Mouse (Mus musculus) gastrocnemius, postnatal 36 days (tissue): ENCODE results near the gene Alms1. TPM values are rescaled to one million over a fixed set of nuclear protein-coding genes. Genes with fewer than 3 reads are reported as not detected.
"Not testable (repeated sequence)": the region's sequence is repeated elsewhere in the genome, so short reads cannot be mapped to it uniquely, and the experiment has no call there.

ENCODE experiments used
- DNase-seq, 2 experiments: peaks; one replicate each; pipeline ENCODE4 v3.0.0; 2022
- intact Hi-C: fragments of 180-260 bp; cut with DNase I; formaldehyde crosslinking; loops from one replicate; pipeline ENCODE4 v1.15.1; 2025
- microRNA-seq, 2 experiments: library from miRNA; unstranded; fragments of <30 nt; microRNA quantifications; one replicate each; pipeline ENCODE4 v1.2.0; 2021
- total RNA-seq, 2 experiments: library from RNA; stranded (reverse); gene quantifications; 2 replicates each; pipeline ENCODE4 v1.2.3; 2021

Gene Alms1
- total RNA-seq, 2 experiments from 2014 or later, result 0.69 to 0.82 TPM

DNA sequence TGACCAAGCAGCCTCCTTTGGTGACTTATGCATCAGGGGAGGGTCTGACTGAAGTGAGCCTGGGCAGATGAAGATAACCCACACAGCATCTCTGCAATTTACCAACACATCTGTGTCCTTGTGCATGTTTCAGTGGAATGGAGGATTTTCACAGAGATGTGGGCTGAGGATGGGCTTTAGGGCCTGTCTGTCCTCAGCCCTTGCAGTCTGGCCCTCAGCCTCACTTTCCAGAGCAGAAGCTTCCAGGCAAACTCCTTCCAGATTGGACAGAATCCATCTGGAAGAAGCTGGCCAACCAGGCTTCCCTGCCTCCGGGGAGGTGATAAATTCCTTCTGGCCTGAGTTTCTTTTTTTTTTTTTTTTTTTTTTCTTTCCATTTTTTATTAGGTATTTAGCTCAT lies 122.3 kb downstream of the Alms1 start:
- intact Hi-C loops, DNase-seq: not testable (repeated sequence)

DNA sequence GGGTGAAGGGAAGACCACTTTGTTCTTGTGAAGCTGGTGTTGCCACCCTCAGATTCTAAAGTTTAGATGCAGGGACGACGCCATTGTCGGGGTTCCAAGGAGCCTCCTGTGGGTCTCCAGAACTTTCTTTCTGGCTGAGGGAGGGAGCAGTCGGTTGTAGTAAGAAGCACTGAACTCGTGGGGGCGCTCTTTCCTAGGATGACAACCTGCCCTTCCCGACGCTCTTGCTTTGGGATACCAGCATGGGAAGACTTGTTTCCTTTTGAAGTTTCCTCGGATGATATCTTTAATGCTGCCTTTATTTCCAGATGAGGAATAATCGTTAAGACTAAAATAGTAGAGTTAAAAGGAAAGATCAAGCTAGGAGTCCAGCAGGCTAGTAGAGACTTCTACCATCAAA lies 125.8 kb downstream of the Alms1 start, which contains the start of gene Nat8f7:
TSS of gene Nat8f7 (minus strand) at position 101 of the 400 bp plus-strand sequence.
- DNase-seq, intact Hi-C loops: not testable (repeated sequence)

Small RNA genes within 50 kb of the gene (microRNA-seq; reads per million reads assigned to microRNA genes)
- gene Gm27317, result 0 reads per million in 2 experiments

Other genes with a start within 250 kb of the Alms1 start
- gene Rab11fip5, start 212.9 kb upstream of the Alms1 start, total RNA-seq, result 10 to 100 TPM; 20.2 to 26.7 TPM
- not detected for gene Noto, start 163.6 kb upstream of the Alms1 start, total RNA-seq
- gene Smyd5, start 155.5 kb upstream of the Alms1 start, total RNA-seq, result 1 to 10 TPM; 6.8 TPM
- gene Cct7, start 136.0 kb upstream of the Alms1 start, total RNA-seq, result 100 to 1,000 TPM; 107 to 117 TPM
- 10 to 100 TPM in 1 of 2 experiments, 1 to 10 TPM in 1; 9.6 to 11.0 TPM for gene Pradc1, start 135.6 kb upstream of the Alms1 start, total RNA-seq
- gene Fbxo41, start 84.5 kb upstream of the Alms1 start, total RNA-seq, result under 1 TPM in 1 of 2 experiments, not detected in 1; 0.03 TPM
- not detected for gene Egr4, start 73.9 kb upstream of the Alms1 start, total RNA-seq
- not detected for gene Nat8f7, start 125.7 kb downstream of the Alms1 start, total RNA-seq
- under 1 TPM; 0.15 to 0.33 TPM for gene Nat8f3, start 178.2 kb downstream of the Alms1 start, total RNA-seq
- gene Nat8f6, start 233.4 kb downstream of the Alms1 start, total RNA-seq, result not detected
- gene Nat8f5, start 233.4 kb downstream of the Alms1 start, total RNA-seq, result not detected
- gene Nat8, start 244.6 kb downstream of the Alms1 start, total RNA-seq, result not detected